Mouse (Mus musculus) bone marrow macrophage, adult 2 months (primary cell): ENCODE measurements at regions not wholly inside any gene's neighbourhood (a gene's known extent, or its start where the extent isn't known, plus 50 kb on each side); places are given as distances from the start of the nearest gene placed in this dataset.

Experiments used
- CTCF ChIP-seq: IDR thresholded peaks from 2 replicates; pipeline ENCODE4 v1.5.1; 2012; ENCODE audit warnings: low read depth, mild to moderate bottlenecking, low read length, moderate library complexity
- POLR2A ChIP-seq: IDR thresholded peaks from 2 replicates; pipeline ENCODE4 v1.6.1; 2012; ENCODE audit warnings: mild to moderate bottlenecking, low read depth, low read length, borderline replicate concordance

GRCm38 (mm10) chr16:29760627-29761026, 181.5 kb downstream of the Opa1 start:
- TF ChIP-seq POLR2A (no peak), CTCF (no peak)
